Mouse (Mus musculus) heart, embryonic 13.5 days (tissue): ENCODE measurements around the gene Tspan18. TPM values are rescaled to one million over a fixed set of nuclear protein-coding genes. Genes with fewer than 3 reads are reported as not detected.

Source experiments
- ATAC-seq: fragments of 200-750 bp; cut with Nextera tagmentation; 2 replicates; pipeline ENCODE4 v1.8.0; 2017; ENCODE audit warnings: moderate TSS enrichment; ENCODE audit not compliant: insufficient number of reproducible peaks, low FRiP score, low TSS enrichment; ENCODE audit errors: extremely low read depth
- H3K27ac ChIP-seq: fragments of 300-500 bp; sonication (generic); replicated peaks from 2 replicates; pipeline ENCODE4 v1.5.1; 2015; ENCODE audit warnings: moderate library complexity, mild to moderate bottlenecking, inconsistent platforms
- H3K27me3 ChIP-seq: fragments of 300-500 bp; sonication (generic); replicated peaks from 2 replicates; pipeline ENCODE4 v1.6.1; 2015; ENCODE audit warnings: mild to moderate bottlenecking, inconsistent platforms
- H3K36me3 ChIP-seq: fragments of 300-500 bp; sonication (generic); 2 replicates; pipeline ENCODE4 v1.6.1; 2015; ENCODE audit warnings: mild to moderate bottlenecking, inconsistent platforms
- H3K4me1 ChIP-seq: fragments of 300-500 bp; sonication (generic); 2 replicates; pipeline ENCODE4 v1.6.1; 2015; ENCODE audit warnings: inconsistent platforms
- H3K4me2 ChIP-seq: fragments of 300-500 bp; sonication (generic); 2 replicates; pipeline ENCODE4 v1.6.1; 2015; ENCODE audit warnings: inconsistent platforms, mild to moderate bottlenecking, moderate library complexity
- H3K4me3 ChIP-seq: fragments of 300-500 bp; sonication (generic); 2 replicates; pipeline ENCODE4 v1.5.1; 2015; ENCODE audit warnings: moderate library complexity, mild to moderate bottlenecking, inconsistent platforms
- H3K9ac ChIP-seq: fragments of 300-500 bp; sonication (generic); 2 replicates; pipeline ENCODE4 v1.6.1; 2015; ENCODE audit warnings: inconsistent platforms, mild to moderate bottlenecking, moderate library complexity
- H3K9me3 ChIP-seq: fragments of 300-500 bp; sonication (generic); 2 replicates; pipeline ENCODE4 v1.6.1; 2016; ENCODE audit warnings: inconsistent platforms
- WGBS: fragments of 180-500 bp; shearing (Covaris S2); methylation state at CpG from one replicate; pipeline ENCODE4 v1.1.7; 2015; ENCODE audit warnings: mixed read lengths; 5-methylcytosine and 5-hydroxymethylcytosine counted together
- polyA plus RNA-seq: library from polyadenylated mRNA; unstranded; fragments of >200 nt; fragmentation: Nextera tagmentation; extraction: Ambion mirVana; gene quantifications from 2 replicates; pipeline ENCODE4 v1.2.1, GENCODE M21; 2015

The Tspan18 gene
- polyA plus RNA-seq, 1 experiment from 2014 or later: 43.2 TPM

DNA sequence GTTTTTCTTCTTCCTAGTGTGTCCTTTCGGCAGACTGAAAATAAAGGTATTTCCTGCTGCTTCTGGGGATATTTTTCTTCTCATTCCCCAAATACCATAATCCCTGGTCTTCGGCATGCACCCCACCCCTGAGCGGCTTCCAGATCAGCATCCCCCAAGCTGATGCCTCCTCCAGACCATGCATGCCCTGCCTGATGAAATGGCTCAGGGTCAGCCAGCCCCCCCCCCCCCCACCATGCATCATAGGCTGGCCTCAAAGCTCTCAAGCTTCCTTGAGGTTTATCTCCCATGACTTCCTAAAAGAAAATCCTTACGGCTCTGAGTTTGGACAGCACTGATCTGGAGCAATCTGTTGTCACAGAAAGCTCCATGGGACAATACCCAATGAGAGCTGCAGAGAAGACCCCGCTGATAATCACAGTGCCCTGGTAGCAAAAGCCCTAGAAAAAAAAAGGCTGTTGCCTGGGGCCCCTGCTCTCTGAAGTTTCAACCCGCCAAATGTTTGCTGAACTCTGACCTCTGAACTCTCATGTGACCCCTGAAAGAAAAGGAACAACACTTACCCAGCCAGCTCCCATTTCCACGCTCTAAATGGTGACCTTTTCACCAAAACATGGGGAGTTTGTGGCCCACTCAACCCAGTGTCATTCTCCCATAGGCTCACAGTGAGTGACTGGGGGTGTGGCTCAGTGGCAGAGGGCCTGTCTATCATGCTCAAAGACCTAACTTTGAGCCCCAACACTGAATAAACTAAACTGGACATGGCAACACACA is 43.8 kb downstream of the Tspan18 start:
- Histone ChIP-seq H3K4me1 (peaks cover 68% of the 10 kb centered on the region), H3K4me2 (no peak overlapping the region), H3K27ac (peak overlapping the region; percentile 60; the same call in 1 of the 2 replicates), H3K4me3 (no peak overlapping the region), H3K27me3 (no peaks in the 10 kb centered on the region), H3K36me3 (peaks cover 24% of the 10 kb centered on the region), H3K9ac (no peak overlapping the region), H3K9me3 (no peaks in the 10 kb centered on the region)
- no peak for ATAC-seq
- WGBS: 46% methylated on average over 7 of the region's 7 CpGs

DNA sequence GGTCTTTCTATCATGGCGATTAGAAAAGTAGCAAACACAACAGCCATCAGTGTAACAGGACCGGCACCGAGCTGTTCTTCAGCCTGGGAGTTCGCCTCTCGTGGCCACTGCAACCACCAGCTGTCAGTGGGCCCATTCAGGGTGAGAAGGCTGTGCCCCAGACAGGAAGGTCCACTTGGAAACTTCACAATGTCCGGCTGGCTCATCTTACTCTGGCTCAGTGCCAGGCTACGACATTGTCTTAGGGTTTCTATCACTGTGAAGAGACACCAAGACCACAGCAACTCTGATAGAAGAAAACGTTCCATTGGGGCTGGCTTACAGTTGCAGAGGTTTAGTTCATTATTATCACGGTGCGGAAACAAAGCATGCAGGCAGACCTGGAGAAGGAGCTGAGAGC is 45.1 kb downstream of the Tspan18 start:
- Histone ChIP-seq H3K4me2 (no peak overlapping the region), H3K27ac (peak overlapping the region; percentile 60), H3K27me3 (no peaks in the 10 kb centered on the region), H3K9ac (no peak overlapping the region), H3K9me3 (no peaks in the 10 kb centered on the region), H3K4me1 (peaks cover 82% of the 10 kb centered on the region), H3K4me3 (no peak overlapping the region), H3K36me3 (peaks cover 19% of the 10 kb centered on the region)
- no peak; the same call in 1 of the 2 replicates for ATAC-seq
- 47% methylated on average over 10 of the region's 10 CpGs for WGBS

DNA sequence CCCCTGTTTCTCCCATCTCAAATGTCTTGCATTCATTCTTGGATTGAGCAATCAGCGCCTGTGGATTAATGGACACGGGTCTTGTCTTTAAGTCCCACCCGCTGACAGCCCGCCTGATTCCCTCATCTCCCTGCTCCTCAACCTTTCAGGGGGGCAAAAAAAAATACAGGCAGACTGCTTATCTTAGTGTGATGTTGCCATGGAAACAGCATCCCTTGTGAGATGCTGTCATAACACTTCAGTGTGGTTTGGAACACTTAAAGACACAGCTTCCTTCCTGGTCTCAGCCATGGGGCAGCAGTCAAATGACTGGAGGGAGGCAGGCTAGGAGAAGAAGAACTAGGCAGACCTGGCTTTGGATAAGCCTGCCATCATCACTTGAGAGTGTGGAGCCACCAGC is 47.0 kb downstream of the Tspan18 start:
- 45% methylated on average over 4 of the region's 4 CpGs for WGBS
- Histone ChIP-seq H3K27ac (peak overlapping the region; percentile 38; the same call in 1 of the 2 replicates), H3K4me1 (peaks cover 98% of the 10 kb centered on the region)

DNA sequence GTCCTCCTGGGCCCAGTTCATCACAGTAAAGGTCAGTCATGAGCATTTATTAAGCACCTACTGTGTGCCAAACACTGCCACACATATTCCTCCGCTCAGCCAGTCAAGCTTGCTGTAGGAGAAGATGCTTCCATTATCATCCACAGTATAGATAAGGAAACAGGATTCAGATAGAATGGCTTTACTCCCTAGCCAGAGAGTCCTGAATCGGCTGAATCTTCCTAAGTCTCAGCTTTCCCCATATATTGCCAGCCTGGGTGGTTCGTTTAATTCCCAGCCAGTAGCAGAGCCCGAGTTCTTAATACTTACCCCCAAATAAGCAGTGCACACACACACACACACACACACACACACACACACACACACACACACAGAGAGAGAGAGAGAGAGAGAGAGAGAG is 47.6 kb downstream of the Tspan18 start:
- H3K4me3 ChIP-seq: no peak overlapping the region
- ATAC-seq: no peak
- peaks cover 98% of the 10 kb centered on the region for H3K4me1 ChIP-seq
- H3K27ac ChIP-seq: peak overlapping the region; percentile 61; the same call in 1 of the 2 replicates
- H3K27me3 ChIP-seq: no peaks in the 10 kb centered on the region
- no peak overlapping the region for H3K4me2 ChIP-seq
- H3K36me3 ChIP-seq: no peaks in the 10 kb centered on the region
- no peaks in the 10 kb centered on the region for H3K9me3 ChIP-seq
- peak overlapping the region; percentile 37; the same call in 1 of the 2 replicates for H3K9ac ChIP-seq
- WGBS: 31% methylated on average over 4 of the region's 4 CpGs

More for the DNA sequence above, 47.0 kb downstream of the Tspan18 start:
- no peaks in the 10 kb centered on the region for H3K9me3 ChIP-seq
- no peak for ATAC-seq
- H3K9ac ChIP-seq: peak overlapping the region; percentile 37; the same call in 1 of the 2 replicates
- H3K36me3 ChIP-seq: peaks cover under 1% of the 10 kb centered on the region
- H3K4me3 ChIP-seq: no peak overlapping the region
- no peak overlapping the region for H3K4me2 ChIP-seq
- H3K27me3 ChIP-seq: no peaks in the 10 kb centered on the region

DNA sequence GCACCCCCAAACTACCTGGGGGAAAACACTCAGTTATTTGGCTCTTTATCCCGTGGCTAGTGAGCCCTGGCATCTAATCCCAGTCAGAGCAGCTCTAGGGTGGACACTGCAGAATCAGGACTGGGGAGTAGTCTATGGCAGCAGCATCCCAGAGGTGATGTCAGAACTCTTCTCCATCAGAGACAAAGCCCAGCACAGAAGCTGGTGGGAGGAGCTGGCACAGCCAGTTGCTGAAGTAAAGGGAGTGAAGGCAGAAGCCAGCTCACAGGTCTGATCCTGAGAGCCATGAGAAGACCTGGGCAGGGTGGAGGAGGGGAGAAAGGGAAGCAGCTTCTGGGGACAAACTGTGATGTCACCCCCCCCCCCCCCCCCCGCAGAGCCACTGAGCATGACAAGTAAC is 48.0 kb downstream of the Tspan18 start:
- Histone ChIP-seq H3K9me3 (no peaks in the 10 kb centered on the region), H3K4me1 (peaks cover 94% of the 10 kb centered on the region), H3K4me2 (no peak overlapping the region), H3K4me3 (no peak overlapping the region), H3K9ac (peak overlapping the region; percentile 37; the same call in 1 of the 2 replicates), H3K27ac (peak overlapping the region; percentile 61), H3K36me3 (no peaks in the 10 kb centered on the region), H3K27me3 (no peaks in the 10 kb centered on the region)
- WGBS: 30% methylated on average over 2 of the region's 2 CpGs
- ATAC-seq: no peak

DNA sequence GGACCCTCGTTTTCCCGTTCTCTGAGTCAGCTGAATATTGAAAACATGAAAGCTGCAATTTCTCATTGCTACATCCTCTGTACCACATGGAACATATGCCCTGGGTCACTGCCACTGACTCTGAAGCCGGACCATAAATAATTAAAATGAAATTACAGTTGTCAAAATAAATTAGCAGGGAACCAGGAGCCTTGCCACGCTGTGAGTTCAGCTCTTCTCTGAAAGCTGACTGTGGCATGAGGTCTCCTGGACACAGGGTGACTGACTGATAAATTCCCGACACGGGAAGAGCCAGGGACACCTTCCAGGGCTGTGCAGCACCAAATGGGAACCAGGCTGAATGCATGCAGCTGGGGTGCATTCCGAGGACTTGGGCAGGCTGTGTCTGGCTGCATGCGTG is 48.5 kb downstream of the Tspan18 start:
- ATAC-seq: no peak
- no peak overlapping the region for H3K9ac ChIP-seq
- H3K9me3 ChIP-seq: no peaks in the 10 kb centered on the region
- no peaks in the 10 kb centered on the region for H3K27me3 ChIP-seq
- no peak overlapping the region for H3K4me3 ChIP-seq
- H3K27ac ChIP-seq: peak overlapping the region; percentile 61
- H3K4me2 ChIP-seq: no peak overlapping the region
- no peaks in the 10 kb centered on the region for H3K36me3 ChIP-seq
- 47% methylated on average over 8 of the region's 8 CpGs for WGBS
- H3K4me1 ChIP-seq: peaks cover 92% of the 10 kb centered on the region

DNA sequence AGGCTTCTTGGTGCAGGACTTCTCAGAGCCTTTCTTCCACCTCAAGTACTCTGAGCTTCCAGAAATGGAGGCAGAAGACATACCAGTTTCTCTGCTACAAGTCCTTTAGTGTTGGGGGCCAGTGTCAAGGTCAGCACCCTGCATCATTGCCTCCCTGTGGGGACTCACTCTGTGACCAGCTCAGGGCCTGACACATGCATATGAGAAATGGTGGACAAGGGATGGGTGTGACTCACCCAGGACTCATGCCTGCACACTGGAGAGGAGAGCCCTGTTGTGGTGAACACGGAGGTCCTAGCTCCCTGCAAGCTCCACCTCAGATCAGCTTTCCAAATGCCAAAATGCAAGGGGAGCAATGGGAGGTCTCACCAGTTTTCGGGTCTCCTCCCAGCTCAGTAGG is 49.7 kb downstream of the Tspan18 start:
- Histone ChIP-seq H3K27ac (peak overlapping the region; percentile 80), H3K36me3 (no peaks in the 10 kb centered on the region), H3K9ac (peak overlapping the region; percentile 25; the same call in 1 of the 2 replicates), H3K4me1 (peaks cover 91% of the 10 kb centered on the region), H3K4me2 (no peak overlapping the region), H3K9me3 (no peaks in the 10 kb centered on the region), H3K27me3 (no peaks in the 10 kb centered on the region), H3K4me3 (no peak overlapping the region)
- 34% methylated on average over 2 of the region's 2 CpGs for WGBS
- ATAC-seq: no peak

DNA sequence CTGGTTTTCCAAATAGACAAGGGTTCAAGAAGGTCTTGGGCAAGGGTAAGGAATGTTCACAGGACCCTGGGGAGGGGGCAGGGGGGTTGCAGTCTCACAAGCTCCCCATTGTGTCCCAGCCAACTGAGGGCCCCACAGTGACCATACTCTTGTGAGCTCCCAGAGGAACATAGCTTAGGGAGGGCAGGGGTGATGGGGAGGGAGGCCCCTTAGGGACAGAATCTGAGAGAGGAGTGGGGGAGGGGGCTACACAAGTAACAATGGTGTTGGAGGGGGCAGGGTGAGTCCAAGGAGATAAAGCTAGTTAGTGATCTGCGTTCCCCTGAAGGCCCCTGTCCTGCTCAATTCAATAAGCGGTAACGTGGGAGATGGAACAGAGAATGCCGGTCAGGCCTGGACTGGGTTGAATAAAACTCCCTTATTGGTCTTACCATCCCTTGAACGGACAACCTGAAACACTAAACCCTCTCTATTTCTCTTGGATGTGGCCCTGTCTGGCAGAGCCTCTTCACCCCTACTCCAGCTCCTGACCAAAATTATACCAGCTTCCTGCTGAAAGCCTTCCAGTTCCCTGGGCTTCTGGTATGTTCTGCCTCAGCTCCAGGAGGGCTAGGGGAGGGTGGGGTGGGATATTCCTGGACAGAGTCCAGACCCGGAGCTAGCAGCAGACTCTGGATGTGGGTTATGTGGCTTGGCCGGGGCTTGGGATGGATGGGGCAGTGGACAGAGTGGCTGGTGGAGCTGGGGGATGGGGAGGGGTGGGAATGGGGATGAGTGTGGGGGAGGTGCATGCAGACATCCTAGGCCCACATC is 50.6 kb downstream of the Tspan18 start:
- ATAC-seq: peak; percentile 23; the same call in 1 of the 2 replicates
- H3K4me2 ChIP-seq: no peak overlapping the region
- WGBS: 22% methylated on average over 7 of the region's 7 CpGs
- peaks cover 91% of the 10 kb centered on the region for H3K4me1 ChIP-seq
- H3K4me3 ChIP-seq: no peak overlapping the region
- peak overlapping the region; percentile 38 for H3K9ac ChIP-seq
- H3K27me3 ChIP-seq: no peaks in the 10 kb centered on the region
- H3K27ac ChIP-seq: peak overlapping the region; percentile 80
- H3K36me3 ChIP-seq: no peaks in the 10 kb centered on the region
- no peaks in the 10 kb centered on the region for H3K9me3 ChIP-seq

DNA sequence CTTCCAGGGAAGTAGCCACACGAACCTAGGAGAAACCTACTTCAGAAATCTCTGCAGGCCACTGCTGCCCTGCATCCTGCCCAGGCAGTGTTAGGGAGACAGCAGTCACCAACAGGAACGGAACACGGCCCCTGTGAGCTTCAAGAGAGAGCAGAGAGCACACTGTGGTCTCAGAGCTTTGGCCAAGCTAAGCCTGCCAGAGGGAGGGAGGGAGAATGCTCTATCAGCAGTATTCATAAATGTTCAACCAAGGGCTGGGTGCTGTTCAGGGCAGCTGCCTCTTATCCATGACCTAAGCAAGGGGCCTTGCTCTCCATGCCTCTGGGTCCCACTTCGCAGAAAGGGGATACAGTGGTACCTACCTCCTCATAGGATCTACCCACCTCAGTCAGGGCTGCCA is 51.7 kb downstream of the Tspan18 start:
- ATAC-seq: no peak
- no peaks in the 10 kb centered on the region for H3K36me3 ChIP-seq
- no peaks in the 10 kb centered on the region for H3K27me3 ChIP-seq
- peaks cover 92% of the 10 kb centered on the region for H3K4me1 ChIP-seq
- H3K4me3 ChIP-seq: no peak overlapping the region
- H3K9me3 ChIP-seq: no peaks in the 10 kb centered on the region
- peak overlapping the region; percentile 16; the same call in 1 of the 2 replicates for H3K27ac ChIP-seq
- H3K9ac ChIP-seq: peak overlapping the region; percentile 5; the same call in 1 of the 2 replicates
- 64% methylated on average over 4 of the region's 4 CpGs for WGBS
- H3K4me2 ChIP-seq: no peak overlapping the region

DNA sequence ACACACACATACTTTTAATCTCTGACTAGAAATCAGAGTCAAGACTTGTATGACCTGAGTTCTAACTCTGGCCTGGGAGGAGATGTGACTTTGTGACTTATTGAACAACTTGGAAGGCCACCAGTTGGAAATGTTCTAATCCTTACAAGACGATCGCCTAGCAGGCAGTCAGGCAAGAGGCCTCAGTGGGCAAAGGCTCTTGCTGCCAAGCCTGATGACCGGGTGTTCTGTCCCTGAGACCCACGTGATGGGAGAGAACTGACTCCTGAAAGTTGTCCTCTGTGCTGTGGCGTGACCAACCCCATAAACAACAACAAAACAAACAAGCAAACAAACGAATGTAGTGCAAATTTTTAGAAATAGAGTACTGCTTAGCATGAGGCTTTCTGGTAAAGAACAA is 52.8 kb downstream of the Tspan18 start:
- no peaks in the 10 kb centered on the region for H3K36me3 ChIP-seq
- no peaks in the 10 kb centered on the region for H3K27me3 ChIP-seq
- 82% methylated on average over 6 of the region's 6 CpGs for WGBS
- H3K4me3 ChIP-seq: no peak overlapping the region
- ATAC-seq: no peak
- H3K9me3 ChIP-seq: no peaks in the 10 kb centered on the region
- no peak overlapping the region for H3K9ac ChIP-seq
- no peak overlapping the region for H3K4me2 ChIP-seq
- H3K4me1 ChIP-seq: peaks cover 92% of the 10 kb centered on the region
- H3K27ac ChIP-seq: no peak overlapping the region

DNA sequence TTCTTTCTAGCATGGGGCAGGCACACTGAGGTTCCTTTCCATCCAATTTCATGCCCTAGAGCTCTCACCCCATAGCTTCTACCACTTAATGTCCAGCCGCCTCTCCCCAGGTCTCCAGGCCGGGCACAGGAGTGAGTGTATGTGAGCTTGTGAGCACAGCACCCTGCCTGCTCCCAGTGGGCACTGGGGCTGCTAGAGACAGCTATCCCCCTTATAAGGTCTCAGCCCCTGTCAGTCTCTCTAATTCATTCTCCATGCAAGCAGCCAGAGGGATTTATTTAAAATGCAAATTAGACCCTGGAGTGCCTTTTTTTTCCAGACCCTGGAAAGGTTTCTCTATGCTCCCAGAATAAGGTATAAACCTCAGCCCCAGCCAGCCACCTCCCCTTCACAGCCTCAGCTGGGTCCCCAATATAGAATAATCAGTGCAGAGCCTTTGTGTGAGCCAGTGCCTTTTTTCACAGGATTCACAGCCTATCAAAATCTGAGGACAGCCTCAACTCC is 54.1 kb downstream of the Tspan18 start:
- Histone ChIP-seq H3K27ac (peak overlapping the region; percentile 3; the same call in 1 of the 2 replicates), H3K4me3 (no peak overlapping the region), H3K9ac (peak overlapping the region; percentile 24; the same call in 1 of the 2 replicates), H3K4me1 (peaks cover 85% of the 10 kb centered on the region), H3K9me3 (no peaks in the 10 kb centered on the region), H3K36me3 (peaks cover 3% of the 10 kb centered on the region; the same call in 1 of the 2 replicates), H3K27me3 (no peaks in the 10 kb centered on the region), H3K4me2 (no peak overlapping the region)
- no peak for ATAC-seq
- WGBS: 87% methylated on average over 2 of the region's 2 CpGs
